Mouse (Mus musculus): ENCODE results near the gene Cenpi. TPM values are rescaled to one million over a fixed set of nuclear protein-coding genes. Genes with fewer than 3 reads are reported as not detected.
A peak's percentile ranks its signal among the peaks of the same experiment; 100 is the strongest.

Gene Cenpi
- polyA plus RNA-seq, 1 experiment from 2014 or later, result 25.8 TPM

- ATAC-seq (ENCODE audit: extremely low read depth, insufficient number of reproducible peaks, low FRiP score, low TSS enrichment), result no peak
These were observed 57.5 kb downstream of the Cenpi start for GRCm38 (mm10) chrX:134365421-134365820.

GRCm38 (mm10) chrX:134366547-134366946 lies 58.7 kb downstream of the Cenpi start:
- WGBS, result 71% methylated on average over 3 of the region's 3 CpGs
- Histone ChIP-seq H3K4me1 (peaks cover 3% of the 10 kb centered on the region; the same call in 1 of the 2 replicates), H3K36me3 (peaks cover 15% of the 10 kb centered on the region), H3K27me3 (replicated peaks) (no peaks in the 10 kb centered on the region), H3K27ac (replicated peaks) (no peak overlapping the region), H3K4me3 (no peak overlapping the region), H3K4me2 (no peak overlapping the region), H3K9me3 (no peaks in the 10 kb centered on the region), H3K9ac (no peak overlapping the region)
- no peak for ATAC-seq (ENCODE audit: extremely low read depth, insufficient number of reproducible peaks, low FRiP score, low TSS enrichment)

More at GRCm38 (mm10) chrX:134365421-134365820, 57.5 kb downstream of the Cenpi start:
- Histone ChIP-seq H3K36me3 (peaks cover 15% of the 10 kb centered on the region), H3K4me1 (peaks cover 3% of the 10 kb centered on the region; the same call in 1 of the 2 replicates), H3K4me3 (no peak overlapping the region), H3K9ac (no peak overlapping the region), H3K9me3 (no peaks in the 10 kb centered on the region), H3K4me2 (no peak overlapping the region), H3K27me3 (replicated peaks) (no peaks in the 10 kb centered on the region), H3K27ac (replicated peaks) (no peak overlapping the region)
- 83% methylated on average over 1 of the region's 1 CpGs for WGBS

GRCm38 (mm10) chrX:134371279-134371678 lies 63.4 kb downstream of the Cenpi start:
- Histone ChIP-seq H3K4me2 (no peak overlapping the region), H3K36me3 (no peaks in the 10 kb centered on the region), H3K9me3 (no peaks in the 10 kb centered on the region), H3K9ac (no peak overlapping the region), H3K4me3 (no peak overlapping the region), H3K27ac (replicated peaks) (no peak overlapping the region), H3K27me3 (replicated peaks) (no peaks in the 10 kb centered on the region; the same call in 1 of the 2 replicates), H3K4me1 (peaks cover 3% of the 10 kb centered on the region; the same call in 1 of the 2 replicates)
- no peak for ATAC-seq (ENCODE audit: extremely low read depth, insufficient number of reproducible peaks, low FRiP score, low TSS enrichment)
- 20% methylated on average over 2 of the region's 2 CpGs for WGBS

- Histone ChIP-seq H3K4me2 (no peak overlapping the region), H3K9me3 (no peaks in the 10 kb centered on the region), H3K36me3 (no peaks in the 10 kb centered on the region), H3K27me3 (replicated peaks) (no peaks in the 10 kb centered on the region; the same call in 1 of the 2 replicates), H3K27ac (replicated peaks) (no peak overlapping the region), H3K4me3 (no peak overlapping the region), H3K9ac (no peak overlapping the region), H3K4me1 (no peaks in the 10 kb centered on the region)
- WGBS, result 46% methylated on average over 1 of the region's 1 CpGs
- ATAC-seq (ENCODE audit: extremely low read depth, insufficient number of reproducible peaks, low FRiP score, low TSS enrichment), result no peak
These were observed 66.3 kb downstream of the Cenpi start for GRCm38 (mm10) chrX:134374190-134374589.

- H3K4me2 ChIP-seq, result no peak overlapping the region
- H3K4me1 ChIP-seq, result no peaks in the 10 kb centered on the region
- 49% methylated on average over 6 of the region's 6 CpGs for WGBS
- H3K36me3 ChIP-seq, result no peaks in the 10 kb centered on the region
- H3K27ac ChIP-seq (replicated peaks), result no peak overlapping the region
- H3K4me3 ChIP-seq, result no peak overlapping the region
- H3K9me3 ChIP-seq, result no peaks in the 10 kb centered on the region
- no peak overlapping the region for H3K9ac ChIP-seq
- ATAC-seq (ENCODE audit: extremely low read depth, insufficient number of reproducible peaks, low FRiP score, low TSS enrichment), result no peak
- H3K27me3 ChIP-seq (replicated peaks), result no peaks in the 10 kb centered on the region
These were observed 77.0 kb downstream of the Cenpi start for GRCm38 (mm10) chrX:134384896-134385295.

- H3K27ac ChIP-seq (replicated peaks), result no peak overlapping the region
- WGBS, result 36% methylated on average over 2 of the region's 2 CpGs
- no peak overlapping the region for H3K9ac ChIP-seq
- H3K27me3 ChIP-seq (replicated peaks), result no peaks in the 10 kb centered on the region
- ATAC-seq (ENCODE audit: extremely low read depth, insufficient number of reproducible peaks, low FRiP score, low TSS enrichment), result no peak
- H3K4me2 ChIP-seq, result no peak overlapping the region
- no peaks in the 10 kb centered on the region for H3K36me3 ChIP-seq
- no peaks in the 10 kb centered on the region for H3K4me1 ChIP-seq
- no peaks in the 10 kb centered on the region for H3K9me3 ChIP-seq
- H3K4me3 ChIP-seq, result no peak overlapping the region
These were observed 91.1 kb downstream of the Cenpi start for GRCm38 (mm10) chrX:134398972-134399371.

GRCm38 (mm10) chrX:134403863-134404583 lies 96.1 kb downstream of the Cenpi start, which contains the start of gene Drp2:
Gene Drp2 (plus strand): TSS chrX:134404551.
- WGBS, result 29% methylated on average over 15 of the region's 15 CpGs
- Histone ChIP-seq H3K27me3 (replicated peaks) (peaks cover 9% of the 10 kb centered on the region; the same call in 1 of the 2 replicates), H3K27ac (replicated peaks) (0 out of 2 replicates have a peak within 1 kb of the TSS, but pooled peaks have one; percentile 20), H3K36me3 (no peaks in the 10 kb centered on the region), H3K9me3 (no peaks in the 10 kb centered on the region), H3K4me3 (peak within 1 kb of the TSS; percentile 48), H3K4me2 (peak within 1 kb of the TSS; percentile 68), H3K4me1 (no peaks in the 10 kb centered on the region), H3K9ac (peak within 1 kb of the TSS; percentile 58)
- no peak for ATAC-seq (ENCODE audit: extremely low read depth, insufficient number of reproducible peaks, low FRiP score, low TSS enrichment)

GRCm38 (mm10) chrX:134404584-134404955 lies 96.7 kb downstream of the Cenpi start:
- H3K4me2 ChIP-seq, result peak overlapping the region; percentile 68
- peaks cover 9% of the 10 kb centered on the region; the same call in 1 of the 2 replicates for H3K27me3 ChIP-seq (replicated peaks)
- 18% methylated on average over 11 of the region's 14 CpGs for WGBS
- 0 out of 2 replicates have a peak overlapping the region, but pooled peaks have one; percentile 20 for H3K27ac ChIP-seq (replicated peaks)
- no peaks in the 10 kb centered on the region for H3K4me1 ChIP-seq
- no peaks in the 10 kb centered on the region for H3K36me3 ChIP-seq
- no peak for ATAC-seq (ENCODE audit: extremely low read depth, insufficient number of reproducible peaks, low FRiP score, low TSS enrichment)
- peak overlapping the region; percentile 58 for H3K9ac ChIP-seq
- H3K9me3 ChIP-seq, result no peaks in the 10 kb centered on the region
- H3K4me3 ChIP-seq, result peak overlapping the region; percentile 48

GRCm38 (mm10) chrX:134409354-134409900 lies 101.5 kb downstream of the Cenpi start:
- WGBS, result 83% methylated on average over 6 of the region's 6 CpGs
- H3K27me3 ChIP-seq (replicated peaks), result peaks cover 9% of the 10 kb centered on the region; the same call in 1 of the 2 replicates
- H3K9me3 ChIP-seq, result no peaks in the 10 kb centered on the region
- no peaks in the 10 kb centered on the region for H3K4me1 ChIP-seq
- H3K36me3 ChIP-seq, result no peaks in the 10 kb centered on the region
- H3K4me2 ChIP-seq, result no peak overlapping the region
- no peak overlapping the region for H3K27ac ChIP-seq (replicated peaks)
- no peak for ATAC-seq (ENCODE audit: extremely low read depth, insufficient number of reproducible peaks, low FRiP score, low TSS enrichment)
- H3K9ac ChIP-seq, result no peak overlapping the region
- no peak overlapping the region for H3K4me3 ChIP-seq

- Histone ChIP-seq H3K9me3 (no peaks in the 10 kb centered on the region), H3K27me3 (replicated peaks) (no peaks in the 10 kb centered on the region), H3K4me1 (no peaks in the 10 kb centered on the region), H3K36me3 (no peaks in the 10 kb centered on the region), H3K4me3 (no peak overlapping the region), H3K27ac (replicated peaks) (no peak overlapping the region), H3K9ac (no peak overlapping the region), H3K4me2 (no peak overlapping the region)
- WGBS, result 61% methylated on average over 1 of the region's 1 CpGs
- no peak for ATAC-seq (ENCODE audit: extremely low read depth, insufficient number of reproducible peaks, low FRiP score, low TSS enrichment)
These were observed 104.2 kb downstream of the Cenpi start for GRCm38 (mm10) chrX:134412096-134412495.
